Mouse (Mus musculus): ENCODE results near the gene Map2k1. TPM values are rescaled to one million over a fixed set of nuclear protein-coding genes. Genes with fewer than 3 reads are reported as not detected.
"Not testable (repeated sequence)": the region's sequence is repeated elsewhere in the genome, so short reads cannot be mapped to it uniquely, and the experiment has no call there.

Map2k1 gene
- total RNA-seq, 2 experiments from 2014 or later: 286 to 290 TPM

- DNase-seq (ENCODE audit: low spot score in 2 of 2): no peak
- intact Hi-C loops (cut with DNase I): no loop called here
These were observed 79.1 kb downstream of the Map2k1 start for GRCm38 (mm10) chr9:64174341-64174740.

DNA sequence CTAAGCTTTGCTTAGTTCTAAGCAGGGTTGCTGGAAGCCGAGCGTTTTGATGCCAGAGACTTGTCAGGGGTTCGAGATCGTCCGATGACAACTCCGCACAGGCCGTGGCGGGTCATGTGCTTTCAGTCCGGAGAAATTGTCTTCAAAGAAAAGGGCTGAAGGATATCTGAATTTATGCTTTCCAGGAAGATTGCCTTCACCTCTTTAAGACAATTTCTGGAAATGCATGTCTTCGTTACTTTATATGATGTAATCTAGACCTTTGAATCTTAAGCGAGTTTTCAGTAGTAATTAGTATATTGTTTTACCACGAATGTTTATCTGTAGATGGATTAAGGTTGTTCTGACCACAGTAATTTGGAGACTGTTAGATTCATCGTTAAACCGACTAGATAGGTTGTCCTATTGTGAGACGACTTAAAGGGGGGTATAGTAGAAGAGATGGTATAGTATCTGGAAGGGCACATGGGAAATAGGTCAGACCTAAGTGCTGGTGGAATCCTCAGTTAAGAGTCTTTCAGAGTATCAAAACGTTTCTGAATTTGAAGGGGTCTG, 79.7 kb downstream of the Map2k1 start:
- intact Hi-C loops (cut with DNase I): no loop called here
- DNase-seq (ENCODE audit: low spot score in 2 of 2): no peak

DNA sequence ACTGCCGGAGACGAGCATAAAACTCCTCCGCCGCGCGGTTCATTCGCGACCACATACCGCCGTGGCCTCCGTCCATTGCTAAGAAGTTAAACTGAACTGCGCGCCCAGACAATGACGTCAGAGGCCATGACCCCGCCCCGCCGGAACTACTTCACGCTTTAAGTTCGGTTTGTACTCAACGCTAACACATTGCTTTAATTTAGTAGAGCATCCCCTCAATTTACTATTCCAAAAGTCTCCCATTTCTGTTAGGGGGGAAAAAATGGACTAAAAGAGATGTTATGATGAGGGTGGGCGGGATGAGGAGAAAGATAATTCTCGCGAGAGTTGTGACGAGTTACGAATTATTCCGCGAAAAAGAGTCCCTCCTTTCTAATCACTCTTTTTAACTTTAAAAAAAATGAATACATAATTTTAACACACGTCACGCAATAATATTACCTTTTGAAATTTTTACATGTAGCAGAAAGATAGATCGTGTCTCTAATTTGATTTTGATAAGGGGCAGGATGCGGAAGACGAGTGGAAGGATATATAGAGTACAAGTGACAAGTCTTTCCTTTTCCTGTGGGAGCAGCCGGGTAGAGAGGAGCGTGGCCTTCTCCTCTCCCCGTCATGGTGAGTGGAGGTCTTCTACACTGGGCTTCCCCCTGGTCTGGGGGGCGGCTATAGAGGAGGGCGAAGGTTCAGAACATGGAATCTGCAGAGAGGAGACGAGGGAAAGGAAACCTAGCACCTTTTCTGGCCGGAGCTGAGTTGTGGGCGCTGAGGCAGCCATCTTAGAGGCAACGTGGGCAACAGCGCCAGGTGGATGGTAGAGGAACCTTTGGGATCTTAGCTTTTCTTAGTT, 80.4 kb downstream of the Map2k1 start, which contains the start of the genes Zwilch and Rpl4:
TSS of gene Zwilch (minus strand) at position 289 of the 850 bp plus-strand sequence.
TSS of gene Rpl4 (plus strand) at position 560 of the 850 bp plus-strand sequence.
- DNase-seq (ENCODE audit: low spot score in 2 of 2): peak; percentile 83 to 84
- intact Hi-C loops (cut with DNase I): no loop called here

DNA sequence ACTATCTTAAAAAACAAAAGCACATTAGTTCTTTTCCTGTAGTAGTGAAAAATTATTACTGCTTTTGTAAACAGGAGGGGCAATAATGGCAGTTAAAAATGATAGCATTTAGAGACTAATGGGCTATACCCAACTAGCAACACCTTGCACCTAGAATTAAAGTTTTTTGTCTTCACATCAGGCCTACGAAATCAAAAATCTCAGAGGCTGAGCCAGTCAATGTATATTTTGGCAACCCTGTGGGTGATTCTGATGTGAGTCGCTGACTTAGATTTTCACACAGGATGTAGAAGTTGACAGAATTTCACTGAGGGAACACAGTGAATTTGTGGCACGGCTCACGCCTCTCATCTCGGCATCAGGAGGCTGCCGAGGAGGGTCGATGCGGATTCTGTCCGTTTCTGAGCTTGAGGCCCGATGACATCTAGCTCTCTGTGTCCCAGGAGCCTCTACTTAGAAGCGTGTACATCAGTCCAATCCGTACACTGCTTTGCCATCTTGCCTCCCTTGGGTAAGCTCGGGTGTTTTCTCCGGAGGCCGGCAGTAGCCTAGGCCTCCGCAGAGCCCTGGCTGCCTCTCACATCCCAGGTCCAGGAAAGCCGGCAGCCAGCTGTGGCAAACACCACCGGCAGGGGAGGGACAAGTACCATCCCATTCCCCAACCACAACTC, 81.2 kb downstream of the Map2k1 start:
- no peak for DNase-seq (ENCODE audit: low spot score in 2 of 2)
- intact Hi-C loops (cut with DNase I): no loop called here

GRCm38 (mm10) chr9:64169967-64170366, 83.5 kb downstream of the Map2k1 start:
- DNase-seq (ENCODE audit: low spot score in 2 of 2); intact Hi-C loops (cut with DNase I): not testable (repeated sequence)

DNA sequence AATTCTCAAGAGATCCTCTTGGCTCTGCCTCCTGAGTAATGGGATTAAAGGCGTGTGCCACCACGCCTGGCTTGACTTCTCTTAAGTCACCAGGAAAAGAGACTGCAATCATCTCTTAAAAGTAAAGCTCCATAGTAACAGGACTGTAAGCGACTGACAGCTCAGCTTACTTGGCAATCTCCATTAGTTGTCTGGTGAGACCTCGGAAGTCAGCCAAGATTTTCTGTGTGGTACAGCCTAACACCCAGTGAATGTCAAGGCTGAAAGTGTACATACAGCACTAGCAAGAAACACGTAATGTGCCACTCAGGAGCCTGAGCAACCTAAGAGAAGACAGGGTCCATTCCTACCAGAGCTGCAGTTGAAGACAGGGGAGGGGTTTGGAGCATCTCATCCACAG, 93.0 kb downstream of the Map2k1 start:
- no peak for DNase-seq (ENCODE audit: low spot score in 2 of 2)
- intact Hi-C loops (cut with DNase I): no loop called here

- intact Hi-C loops (cut with DNase I): no loop called here
- DNase-seq (ENCODE audit: low spot score in 2 of 2): no peak
These were observed 96.8 kb downstream of the Map2k1 start for GRCm38 (mm10) chr9:64156641-64157040.

- intact Hi-C loops (cut with DNase I): loop anchor here (2.0 kb wide), 1 partner anchor 133 kb away; no protein-coding TSS in a partner anchor
- no peak for DNase-seq (ENCODE audit: low spot score in 2 of 2)
These were observed 113.6 kb downstream of the Map2k1 start for GRCm38 (mm10) chr9:64139879-64140278.

GRCm38 (mm10) chr9:64138896-64139295, 114.5 kb downstream of the Map2k1 start:
- DNase-seq (ENCODE audit: low spot score in 2 of 2): peak; percentile 52 to 59
- intact Hi-C loops (cut with DNase I): loop anchor here (2.0 kb wide), 1 partner anchor 134 kb away; no protein-coding TSS in a partner anchor

Small RNAs within 50 kb of the gene (microRNA-seq; reads per million reads assigned to microRNA genes)
- gene Gm24106: 0 reads per million in 2 experiments

Other genes with a start within 250 kb of the Map2k1 start
- gene Smad6, start 231.6 kb downstream of the Map2k1 start, total RNA-seq (2021): 1 to 10 TPM; 1.4 to 2.2 TPM
- gene Lctl, start 136.5 kb downstream of the Map2k1 start, total RNA-seq (2021): not detected
- 1 to 10 TPM; 2.5 to 4.6 TPM for gene Zwilch, start 80.5 kb downstream of the Map2k1 start, total RNA-seq (2021)
- gene Rpl4, start 80.3 kb downstream of the Map2k1 start, total RNA-seq (2021): 100 to 1,000 TPM; 485 to 487 TPM
- 10 to 100 TPM; 21.5 to 22.7 TPM for gene Snapc5, start 74.4 kb downstream of the Map2k1 start, total RNA-seq (2021)
- gene Uchl4, start 18.4 kb downstream of the Map2k1 start, total RNA-seq (2021): 1 to 10 TPM; 2.1 to 4.6 TPM
- gene Tipin, start 27.9 kb upstream of the Map2k1 start, total RNA-seq (2021): 10 to 100 TPM; 14.9 to 16.7 TPM
- gene Dis3l, start 87.7 kb upstream of the Map2k1 start, total RNA-seq (2021): 10 to 100 TPM; 27.7 to 31.1 TPM
- gene Megf11, start 132.0 kb upstream of the Map2k1 start, total RNA-seq (2021): 10 to 100 TPM; 12.9 to 15.2 TPM

All from left cerebral cortex, postnatal 25 days (tissue).